ENCODE assay signal across 8 mouse cellular contexts in genomic region chr5:134539891-134540290, GRCm38 (mm10). TPM values are rescaled to one million over a fixed set of nuclear protein-coding genes. Genes with fewer than 3 reads are reported as not detected.
DNase-seq lines count a peak whose midpoint lies in the region; ATAC-seq and TF ChIP-seq lines count a peak whose summit lies in the region.

No protein-coding gene starts in this region.

- H3K4me3 ChIP-seq in ES-Bruce4 (ENCODE audit: low read depth, low read length) = no peak overlapping the region

- peak; percentile 26 for TF ChIP-seq POLR2A in ES-Bruce4 (IDR thresholded peaks at IDR 0.05; ENCODE audit: insufficient read depth, low read length)

- H3K27me3 ChIP-seq in ES-Bruce4 (ENCODE audit: control insufficient read depth, insufficient read depth, low read length, poor library complexity, severe bottlenecking) = no peaks in the 10 kb centered on the region

- H3K9me3 ChIP-seq in ES-Bruce4 (replicated peaks; ENCODE audit: control insufficient read depth, insufficient read depth, low read length, poor library complexity, severe bottlenecking) = no peaks in the 10 kb centered on the region

- TF ChIP-seq EP300 in ES-Bruce4 (IDR thresholded peaks at IDR 0.05; ENCODE audit: insufficient read depth, low read depth, low read length) = 0 out of 2 replicates have a peak, but pooled peaks have one; percentile 59

- H3K27ac ChIP-seq in ES-Bruce4 (ENCODE audit: insufficient read depth, low read length) = peak overlapping the region; percentile 68

- ATAC-seq in activated CD4-positive, CD25-positive, alpha-beta regulatory T cell, adult 4 months = peak; percentile 92

- H3K36me3 ChIP-seq in ES-Bruce4 (ENCODE audit: control insufficient read depth, insufficient read depth, low read length, poor library complexity, severe bottlenecking) = no peaks in the 10 kb centered on the region

- no peak for TF ChIP-seq CTCF in ES-Bruce4 (IDR thresholded peaks at IDR 0.05; ENCODE audit: low read depth, low read length)

- no peak overlapping the region for H3K9ac ChIP-seq in ES-Bruce4 (ENCODE audit: low read depth, poor library complexity, severe bottlenecking)

- peaks cover 2% of the 10 kb centered on the region for H3K4me1 ChIP-seq in ES-Bruce4 (ENCODE audit: control insufficient read depth, insufficient read depth, low read length)

- DNase-seq in fibroblast of lung, adult 2 months (ENCODE audit: low read depth) = peak; percentile 71
- DNase-seq in heart, postnatal 10 days = peak; percentile 86
- DNase-seq in kidney, postnatal 25 days = peak; percentile 70 to 87
- DNase-seq in mesoderm, embryonic 11.5 days (ENCODE audit: low read depth, low spot score) = peak; percentile 79
- DNase-seq in thymus, adult 18-20 months = peak; percentile 58 to 60
- no peak for DNase-seq in frontal cortex, postnatal 10 days (ENCODE audit: low spot score in 2 of 2)

- intact Hi-C loops in heart, postnatal 10 days (cut with DNase I) = loop anchor here (5.0 kb wide), 1 partner anchor 42 kb away; the partner anchor contains the start of gene Rfc2

RNA-seq across cellular contexts. Expression of gene Clip2, which starts 12.3 kb away (rescaled TPM):
- polyA plus RNA-seq in ES-Bruce4 (2011; ENCODE audit: insufficient read depth, insufficient read length, low read depth, missing spikeins) = 5.4 and 5.6 TPM in 2 replicates
- polyA plus RNA-seq in activated CD4-positive, CD25-positive, alpha-beta regulatory T cell, adult 4 months (2017; shearing (Covaris generic)) = 1 to 10 TPM in 1 of 2 experiments, under 1 TPM in 1; 0.30 to 1.1 TPM
- total RNA-seq in heart, postnatal 10 days (2021) = 10 to 100 TPM; 14.6 to 16.0 TPM

RNA-seq across cellular contexts. Expression of gene Syna, which starts 20.1 kb away (rescaled TPM):
- polyA plus RNA-seq in ES-Bruce4 (2011; ENCODE audit: insufficient read depth, insufficient read length, low read depth, missing spikeins) = 0.33 and 0.69 TPM in 2 replicates
- under 1 TPM in 1 of 2 experiments, not detected in 1; 0.43 TPM for polyA plus RNA-seq in activated CD4-positive, CD25-positive, alpha-beta regulatory T cell, adult 4 months (2017; shearing (Covaris generic))
- not detected for total RNA-seq in heart, postnatal 10 days (2021)

RNA-seq across cellular contexts. Expression of gene Rfc2, which starts 41.3 kb away (rescaled TPM):
- polyA plus RNA-seq in ES-Bruce4 (2011; ENCODE audit: insufficient read depth, insufficient read length, low read depth, missing spikeins) = 121 and 122 TPM in 2 replicates
- polyA plus RNA-seq in activated CD4-positive, CD25-positive, alpha-beta regulatory T cell, adult 4 months (2017; shearing (Covaris generic)) = 100 to 1,000 TPM; 129 to 149 TPM
- 10 to 100 TPM; 37.6 to 39.8 TPM for total RNA-seq in heart, postnatal 10 days (2021)

Comparison
In these comparisons a context has a peak if more than half of its experiments do, and no peak if none do; other contexts are left out.
1. DNase-seq: peak in fibroblast of lung, adult 2 months (single experiment), heart, postnatal 10 days (2 of 2), kidney, postnatal 25 days (2 of 2), mesoderm, embryonic 11.5 days (single experiment) and thymus, adult 18-20 months (2 of 2); none in frontal cortex, postnatal 10 days (0 of 2).